Mouse (Mus musculus): ENCODE data around the gene Rnf114.
A peak's percentile ranks its signal among the peaks of the same experiment; 100 is the strongest.

The Rnf114 gene

GRCm38 (mm10) chr2:167541761-167542160, 49.3 kb downstream of the Rnf114 start:
- no peak for DNase-seq

DNA sequence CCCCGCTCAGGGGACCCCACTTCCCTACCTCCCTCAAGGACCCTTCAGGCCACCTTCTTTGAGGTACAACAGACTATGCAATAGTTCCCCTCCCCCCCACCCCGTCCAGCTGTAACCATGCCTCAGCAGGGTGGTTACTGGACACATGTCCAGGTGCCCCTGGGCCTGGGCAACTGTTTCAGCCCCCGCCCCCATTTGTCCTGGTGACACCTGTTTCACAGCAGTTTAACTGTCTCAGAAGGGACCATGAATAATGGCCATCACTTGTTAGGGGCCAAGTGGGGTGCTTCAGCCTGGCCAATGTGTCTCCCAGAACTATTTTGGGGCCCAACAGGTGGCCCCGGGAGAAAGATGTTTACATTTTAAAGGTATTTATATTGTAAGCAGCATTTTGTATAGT, 49.9 kb downstream of the Rnf114 start:
- no peak for DNase-seq

DNA sequence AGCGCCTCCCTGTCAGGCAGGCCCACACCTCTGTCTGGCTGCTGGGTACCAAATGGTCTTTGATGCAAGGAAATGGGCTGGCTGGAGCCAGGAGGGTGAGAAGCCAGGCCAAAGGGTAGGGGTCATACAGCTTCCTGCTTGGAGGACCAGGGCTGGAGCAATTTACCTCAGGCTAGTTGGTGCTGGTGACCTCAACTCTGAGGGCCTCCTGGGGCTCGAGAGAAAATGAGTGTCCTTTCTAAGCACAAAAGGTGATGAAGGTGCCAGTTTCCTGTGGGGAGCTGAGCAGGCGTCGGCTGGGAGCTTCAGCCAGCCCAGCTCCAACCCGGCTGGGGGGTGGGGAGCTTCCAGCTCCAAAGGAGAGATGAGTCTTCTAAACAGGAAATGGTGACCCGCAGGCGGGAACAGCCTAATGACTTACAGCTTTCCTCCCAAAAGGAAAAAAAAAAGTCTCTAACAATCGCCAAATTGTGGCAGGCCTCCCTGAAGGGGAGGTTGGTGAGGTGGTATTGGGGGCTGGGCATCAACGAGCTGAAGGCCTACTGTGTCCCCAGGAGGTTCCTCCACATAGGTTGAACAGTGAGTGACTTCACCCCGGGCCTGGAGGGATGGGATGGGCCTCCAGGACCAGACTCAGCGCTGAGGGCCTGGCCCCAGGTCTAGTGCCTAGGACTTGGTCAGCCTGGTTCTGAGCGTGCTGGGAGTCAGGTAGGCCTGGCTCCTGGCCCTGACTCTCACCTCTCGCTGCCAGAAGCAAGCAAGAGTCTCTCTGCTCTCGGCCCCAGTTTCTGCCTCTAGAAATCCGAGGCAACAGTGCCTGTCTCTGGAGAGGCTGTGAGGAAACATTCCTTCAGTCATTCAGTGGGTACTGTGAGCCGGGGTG, 50.9 kb downstream of the Rnf114 start:
- DNase-seq, result peak; percentile 79

DNA sequence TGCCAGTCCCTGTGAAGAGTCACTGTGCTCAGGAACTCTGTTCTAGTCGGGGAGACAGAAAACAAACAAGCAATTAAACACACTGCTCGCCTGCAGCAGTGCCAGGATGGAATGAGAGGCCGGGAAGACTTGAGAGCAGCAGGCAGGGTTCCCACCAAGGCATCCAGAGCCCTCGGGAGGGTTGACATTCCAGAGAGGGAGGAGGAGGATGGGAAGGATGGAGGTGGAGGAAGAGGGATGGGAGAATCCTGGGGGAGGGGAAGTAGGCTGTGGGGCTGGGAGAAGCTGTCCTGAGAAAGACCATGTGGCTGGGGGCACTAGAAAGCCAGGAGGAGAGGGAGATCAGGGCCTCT, 51.5 kb downstream of the Rnf114 start:
- DNase-seq, result peak; percentile 78

DNA sequence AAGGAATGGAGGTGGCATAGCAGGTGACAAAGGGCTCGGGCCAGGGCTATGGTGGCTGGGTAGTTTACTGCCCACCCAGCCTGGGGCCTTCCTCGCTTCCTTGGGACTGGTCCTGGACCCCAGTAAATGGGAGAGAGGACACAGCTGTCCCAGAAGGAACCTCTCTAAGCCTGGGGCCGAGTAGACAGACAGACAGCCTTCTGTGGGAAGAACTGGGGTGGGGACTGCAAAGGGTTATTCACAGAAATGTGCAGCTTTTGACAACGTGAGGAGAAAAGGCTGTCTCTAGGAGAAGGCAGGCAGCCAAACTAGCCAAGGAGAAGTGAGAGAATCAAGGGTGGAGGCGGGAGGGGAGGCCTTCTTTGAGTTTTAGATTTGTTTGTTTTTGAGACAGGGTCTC, 52.0 kb downstream of the Rnf114 start:
- no peak for DNase-seq

GRCm38 (mm10) chr2:167546447-167547195, 54.2 kb downstream of the Rnf114 start:
- DNase-seq, result no peak

GRCm38 (mm10) chr2:167547444-167547843, 55.0 kb downstream of the Rnf114 start:
- DNase-seq, result no peak

GRCm38 (mm10) chr2:167548961-167549360, 56.5 kb downstream of the Rnf114 start:
- DNase-seq, result no peak

DNA sequence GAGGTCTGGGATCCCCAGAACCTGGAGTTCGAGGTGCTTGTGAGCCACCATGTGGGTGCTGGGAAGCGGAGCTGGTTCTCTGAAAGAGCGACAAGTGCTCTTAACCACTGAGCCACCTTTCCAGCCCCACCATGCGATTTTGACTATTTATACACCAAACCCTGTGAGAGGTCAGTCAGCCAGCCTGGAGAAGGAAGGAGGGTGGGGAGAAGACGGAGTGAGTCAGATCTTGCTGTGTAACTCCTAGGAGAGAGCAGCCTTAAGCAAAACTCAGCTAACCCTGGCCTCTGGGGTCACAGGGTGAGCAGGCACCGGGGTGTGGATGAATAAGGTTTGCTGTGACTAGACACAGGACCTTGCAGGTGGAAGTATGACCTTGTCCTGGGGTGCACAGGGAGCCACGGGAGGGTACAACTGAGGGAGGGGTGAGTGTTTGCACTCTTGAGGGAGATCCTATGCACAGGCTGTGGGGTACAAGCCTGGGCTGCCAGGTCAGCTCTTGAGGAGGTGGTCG, 58.0 kb downstream of the Rnf114 start:
- DNase-seq, result no peak

DNA sequence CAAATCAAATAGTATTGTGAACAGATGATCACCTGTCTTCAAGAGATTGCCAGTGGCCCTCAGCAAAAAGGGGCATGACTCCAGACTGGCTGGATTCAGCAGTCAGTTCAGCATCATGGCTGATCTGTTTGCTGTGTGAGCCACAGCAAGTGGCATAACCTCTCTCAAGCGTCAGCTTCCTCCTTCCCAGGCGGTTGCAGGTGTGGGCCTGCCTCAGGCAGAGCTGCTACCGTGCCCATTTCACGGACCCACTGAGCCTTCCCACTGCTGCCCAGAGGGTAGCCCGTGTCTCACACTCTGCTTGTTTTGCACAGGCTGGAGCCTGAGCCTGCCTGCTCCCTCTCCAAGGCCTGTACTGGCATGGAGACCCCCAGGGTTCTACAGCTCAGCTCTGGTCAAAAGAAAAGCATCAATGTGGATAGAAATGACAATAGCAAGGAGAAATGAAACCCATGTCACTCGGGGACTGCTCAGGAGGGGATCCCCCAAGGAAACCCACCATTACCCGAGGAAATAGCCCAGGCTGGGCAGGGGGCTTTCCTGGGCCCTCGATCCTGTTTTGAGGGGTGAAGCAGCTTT, 59.0 kb downstream of the Rnf114 start:
- DNase-seq, result no peak

- no peak for DNase-seq
Measured at GRCm38 (mm10) chr2:167552292-167552691, 59.8 kb downstream of the Rnf114 start.

DNA sequence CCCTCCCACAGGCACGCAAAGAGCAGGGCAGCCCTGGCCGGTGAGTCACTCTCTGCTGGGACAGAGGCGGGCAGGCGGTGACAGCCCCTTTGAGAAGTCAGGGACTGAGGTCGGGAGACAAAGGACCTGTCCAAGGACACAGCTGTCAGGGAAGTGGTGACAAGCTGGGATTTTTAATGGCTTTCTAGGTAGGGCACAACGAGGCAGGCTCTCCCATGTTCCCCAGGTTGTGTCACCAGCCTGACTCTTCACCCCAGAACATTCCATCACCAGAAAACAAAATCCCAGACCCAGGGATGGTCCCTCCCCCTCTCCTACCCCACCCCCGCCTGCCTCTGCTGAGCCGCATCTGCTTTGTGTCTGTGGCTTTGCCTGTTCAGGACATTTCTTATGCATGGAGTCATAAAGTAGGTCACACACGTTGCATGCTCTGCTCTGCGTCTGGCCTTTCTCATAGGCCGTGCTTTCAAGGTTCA, 60.5 kb downstream of the Rnf114 start:
- DNase-seq, result no peak

GRCm38 (mm10) chr2:167555766-167556165, 63.3 kb downstream of the Rnf114 start:
- no peak for DNase-seq

GRCm38 (mm10) chr2:167559413-167559812, 67.0 kb downstream of the Rnf114 start:
- no peak for DNase-seq

DNA sequence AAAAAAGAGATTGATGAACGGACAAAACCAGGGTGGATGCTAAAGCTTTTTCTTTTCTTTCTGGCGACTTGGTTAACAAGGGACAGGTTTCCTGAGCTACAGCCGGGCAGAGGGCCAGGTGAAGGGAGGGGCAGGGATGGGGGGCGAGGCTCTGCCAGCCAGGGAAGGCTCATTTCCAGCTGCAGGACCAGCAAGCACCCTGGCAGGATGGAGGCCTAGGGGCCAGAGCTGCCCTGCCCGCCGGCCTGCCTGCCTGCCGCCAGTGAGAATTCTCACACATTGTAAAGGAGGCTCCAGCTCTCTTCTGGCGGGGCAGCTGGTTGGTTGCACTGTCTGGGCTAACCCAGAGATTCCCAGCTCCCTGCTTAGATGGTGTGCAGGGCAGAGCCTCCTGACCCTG, 69.7 kb downstream of the Rnf114 start:
- DNase-seq, result no peak

DNA sequence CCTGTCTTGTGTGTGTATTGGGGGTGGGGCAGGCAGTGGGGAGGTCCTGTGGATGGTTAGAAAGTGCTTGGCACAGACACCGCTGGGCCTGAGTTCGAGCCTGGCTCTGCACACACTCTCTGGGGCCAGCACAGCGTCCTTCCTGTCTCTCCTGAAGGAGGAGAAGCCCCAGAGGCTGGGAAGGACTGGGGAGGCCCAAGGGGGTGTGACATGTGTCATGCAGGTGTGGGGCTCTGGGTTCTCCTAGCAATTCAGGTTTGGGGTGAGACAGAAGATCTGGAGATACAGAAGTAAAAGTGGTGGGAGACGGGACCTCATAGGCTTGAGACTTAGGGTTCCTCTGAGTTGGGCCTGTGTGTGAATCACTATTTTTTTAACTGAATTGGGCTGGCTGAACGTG, 70.6 kb downstream of the Rnf114 start:
- no peak for DNase-seq

- no peak for DNase-seq
Measured at GRCm38 (mm10) chr2:167563703-167564102, 71.3 kb downstream of the Rnf114 start.

DNA sequence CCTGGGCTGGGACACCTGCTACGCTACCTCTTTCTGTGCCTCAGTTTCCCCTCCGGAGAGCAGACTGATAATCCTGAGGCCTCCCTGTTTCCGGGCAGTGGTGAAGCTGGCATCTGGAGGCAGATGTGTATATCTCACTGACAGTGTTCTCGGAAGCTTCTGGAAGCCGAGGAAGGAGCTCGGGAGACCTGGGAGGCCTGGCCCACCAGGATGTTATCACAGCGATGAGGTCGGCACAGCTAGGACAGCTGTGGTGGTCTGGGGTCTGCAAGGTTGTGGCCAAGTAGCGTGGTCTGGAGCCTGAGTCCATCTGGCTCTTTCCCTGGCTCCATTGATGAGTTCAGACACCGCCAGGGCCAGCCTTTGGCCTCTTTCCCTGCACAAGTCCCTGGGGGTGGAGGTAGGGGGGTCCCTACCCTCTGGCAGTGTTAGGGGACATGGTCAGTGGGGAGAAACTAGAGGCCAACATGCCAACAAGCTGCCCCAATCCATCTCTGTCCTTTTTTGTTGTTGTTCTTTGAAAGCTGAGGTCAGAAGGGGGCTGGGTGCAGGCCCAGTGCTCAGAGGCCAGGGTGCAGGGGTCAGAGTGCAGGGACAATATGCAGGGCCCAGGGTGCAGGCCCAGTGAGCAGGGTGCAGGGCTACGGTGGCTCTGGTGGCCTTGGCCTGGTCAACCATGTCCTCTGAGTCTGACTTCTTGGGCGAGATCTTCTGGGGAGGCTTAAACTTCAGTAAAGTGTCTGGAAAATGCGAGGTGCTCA, 72.3 kb downstream of the Rnf114 start:
- DNase-seq, result no peak

DNA sequence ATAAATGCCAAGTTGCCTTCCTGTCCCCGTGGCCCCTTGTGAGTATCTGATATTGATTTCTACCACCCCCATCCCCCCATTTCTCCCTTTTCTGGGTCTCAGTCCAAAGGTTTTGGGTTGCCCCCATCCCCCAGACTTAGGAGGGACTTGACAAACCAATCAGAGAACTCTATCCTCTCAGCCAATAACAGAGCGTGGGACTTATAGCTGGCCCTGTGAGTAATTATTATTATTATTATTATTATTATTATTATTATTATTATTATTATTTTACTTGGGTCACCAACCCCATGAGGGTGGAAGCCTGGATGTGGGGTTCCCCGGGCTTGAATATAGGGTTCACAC, 72.8 kb downstream of the Rnf114 start:
- DNase-seq, result no peak

GRCm38 (mm10) chr2:167565682-167566081, 73.2 kb downstream of the Rnf114 start:
- peak; percentile 52 for DNase-seq

All from lung, postnatal 36 days (tissue).